Mouse (Mus musculus): ENCODE results near the gene Mpv17l. TPM values are rescaled to one million over a fixed set of nuclear protein-coding genes. Genes with fewer than 3 reads are reported as not detected.
"Not testable (repeated sequence)": the region's sequence is repeated elsewhere in the genome, so short reads cannot be mapped to it uniquely, and the experiment has no call there.

Mpv17l gene
- 4.9 and 5.1 TPM in 2 replicates for polyA plus RNA-seq (2015; fragmentation: Nextera tagmentation; extraction: Ambion mirVana)

- no peaks in the 10 kb centered on the region for H3K27me3 ChIP-seq (ENCODE audit: insufficient read depth, low read length)
- ATAC-seq = peak; percentile 95
- peak within 1 kb of the TSS; percentile 94 for H3K4me2 ChIP-seq (ENCODE audit: low read depth, low read length)
- H3K9ac ChIP-seq (replicated peaks) = peak within 1 kb of the TSS; percentile 98
- H3K4me3 ChIP-seq (ENCODE audit: low read depth, low read length) = peak within 1 kb of the TSS; percentile 98
- under 1% methylated on average over 54 of the region's 57 CpGs for WGBS (ENCODE audit: insufficient replicate concordance)
- H3K36me3 ChIP-seq (replicated peaks; ENCODE audit: insufficient read depth, low read length) = no peaks in the 10 kb centered on the region
- peaks cover 12% of the 10 kb centered on the region for H3K4me1 ChIP-seq (ENCODE audit: insufficient read depth)
- peak within 1 kb of the TSS; percentile 95 for H3K27ac ChIP-seq (ENCODE audit: low read depth)
- H3K9me3 ChIP-seq (ENCODE audit: low read length) = no peaks in the 10 kb centered on the region
- DNase-seq = peak; percentile 99
- TF ChIP-seq EP300 (IDR thresholded peaks at IDR 0.05; ENCODE audit: low read depth) = no peak
- no peak for TF ChIP-seq CTCF (IDR thresholded peaks at IDR 0.05; ENCODE audit: low read depth)
Observed at GRCm38 (mm10) chr16:13902888-13903483, at the start of gene Mpv17l, which contains the start of gene Pdxdc1. TSS of gene Mpv17l (plus strand) at chr16:13903161. TSS of gene Pdxdc1 (minus strand) at chr16:13903131.

- Histone ChIP-seq H3K27ac (ENCODE audit: low read depth) (no peak overlapping the region), H3K27me3 (ENCODE audit: insufficient read depth, low read length) (no peaks in the 10 kb centered on the region), H3K9ac (replicated peaks) (no peak overlapping the region), H3K9me3 (ENCODE audit: low read length) (no peaks in the 10 kb centered on the region), H3K4me2 (ENCODE audit: low read depth, low read length) (no peak overlapping the region), H3K4me3 (ENCODE audit: low read depth, low read length) (no peak overlapping the region), H3K4me1 (ENCODE audit: insufficient read depth) (no peaks in the 10 kb centered on the region), H3K36me3 (replicated peaks; ENCODE audit: insufficient read depth, low read length) (peaks cover 30% of the 10 kb centered on the region)
- ATAC-seq = no peak
- DNase-seq = no peak
- TF ChIP-seq EP300 (IDR thresholded peaks at IDR 0.05; ENCODE audit: low read depth) (no peak), CTCF (IDR thresholded peaks at IDR 0.05; ENCODE audit: low read depth) (no peak)
- 85% methylated on average over 4 of the region's 4 CpGs for WGBS (ENCODE audit: insufficient replicate concordance)
Observed at GRCm38 (mm10) chr16:13853886-13854285, 49.1 kb upstream of the Mpv17l start.

GRCm38 (mm10) chr16:13866076-13866475 is 36.9 kb upstream of the Mpv17l start:
- H3K36me3 ChIP-seq (replicated peaks; ENCODE audit: insufficient read depth, low read length) = peaks cover 23% of the 10 kb centered on the region
- no peaks in the 10 kb centered on the region for H3K27me3 ChIP-seq (ENCODE audit: insufficient read depth, low read length)
- H3K9ac ChIP-seq (replicated peaks) = no peak overlapping the region
- 0 out of 2 replicates have a peak, but pooled peaks cover 3% of the 10 kb centered on the region for H3K4me1 ChIP-seq (ENCODE audit: insufficient read depth)
- H3K4me3 ChIP-seq (ENCODE audit: low read depth, low read length) = no peak overlapping the region
- H3K27ac ChIP-seq (ENCODE audit: low read depth) = peak overlapping the region; percentile 26
- DNase-seq (no peak), ATAC-seq (0 out of 2 replicates have a peak, but pooled peaks have one; percentile 8)
- H3K9me3 ChIP-seq (ENCODE audit: low read length) = no peaks in the 10 kb centered on the region
- 49% methylated on average over 4 of the region's 4 CpGs for WGBS (ENCODE audit: insufficient replicate concordance)
- H3K4me2 ChIP-seq (ENCODE audit: low read depth, low read length) = no peak overlapping the region
- TF ChIP-seq CTCF (IDR thresholded peaks at IDR 0.05; ENCODE audit: low read depth) (no peak), EP300 (IDR thresholded peaks at IDR 0.05; ENCODE audit: low read depth) (no peak)

- DNase-seq = no peak
- 38% methylated on average over 5 of the region's 5 CpGs for WGBS (ENCODE audit: insufficient replicate concordance)
- TF ChIP-seq EP300 (IDR thresholded peaks at IDR 0.05; ENCODE audit: low read depth) = no peak
- TF ChIP-seq CTCF (IDR thresholded peaks at IDR 0.05; ENCODE audit: low read depth) = no peak
Observed at GRCm38 (mm10) chr16:13866616-13867015, 36.3 kb upstream of the Mpv17l start.

GRCm38 (mm10) chr16:13867406-13867805 is 35.6 kb upstream of the Mpv17l start:
- H3K27me3 ChIP-seq (ENCODE audit: insufficient read depth, low read length); ATAC-seq; H3K9me3 ChIP-seq (ENCODE audit: low read length); H3K27ac ChIP-seq (ENCODE audit: low read depth); H3K9ac ChIP-seq (replicated peaks); DNase-seq; H3K4me1 ChIP-seq (ENCODE audit: insufficient read depth); H3K4me3 ChIP-seq (ENCODE audit: low read depth, low read length): not testable (repeated sequence)
- Histone ChIP-seq H3K4me2 (ENCODE audit: low read depth, low read length) (0 out of 2 replicates have a peak overlapping the region, but pooled peaks have one; percentile 32), H3K36me3 (replicated peaks; ENCODE audit: insufficient read depth, low read length) (peaks cover 27% of the 10 kb centered on the region)
- WGBS (ENCODE audit: insufficient replicate concordance) = 59% methylated on average over 5 of the region's 5 CpGs

More at GRCm38 (mm10) chr16:13866616-13867015, 36.3 kb upstream of the Mpv17l start:
- 0 out of 2 replicates have a peak, but pooled peaks cover 3% of the 10 kb centered on the region for H3K4me1 ChIP-seq (ENCODE audit: insufficient read depth)
- peak; percentile 53; the same call in 1 of the 2 replicates for ATAC-seq
- no peak overlapping the region for H3K4me2 ChIP-seq (ENCODE audit: low read depth, low read length)
- H3K4me3 ChIP-seq (ENCODE audit: low read depth, low read length) = no peak overlapping the region
- peak overlapping the region; percentile 26; the same call in 1 of the 2 replicates for H3K27ac ChIP-seq (ENCODE audit: low read depth)
- peaks cover 23% of the 10 kb centered on the region for H3K36me3 ChIP-seq (replicated peaks; ENCODE audit: insufficient read depth, low read length)
- H3K9ac ChIP-seq (replicated peaks) = no peak overlapping the region
- no peaks in the 10 kb centered on the region for H3K9me3 ChIP-seq (ENCODE audit: low read length)
- H3K27me3 ChIP-seq (ENCODE audit: insufficient read depth, low read length) = no peaks in the 10 kb centered on the region

DNA sequence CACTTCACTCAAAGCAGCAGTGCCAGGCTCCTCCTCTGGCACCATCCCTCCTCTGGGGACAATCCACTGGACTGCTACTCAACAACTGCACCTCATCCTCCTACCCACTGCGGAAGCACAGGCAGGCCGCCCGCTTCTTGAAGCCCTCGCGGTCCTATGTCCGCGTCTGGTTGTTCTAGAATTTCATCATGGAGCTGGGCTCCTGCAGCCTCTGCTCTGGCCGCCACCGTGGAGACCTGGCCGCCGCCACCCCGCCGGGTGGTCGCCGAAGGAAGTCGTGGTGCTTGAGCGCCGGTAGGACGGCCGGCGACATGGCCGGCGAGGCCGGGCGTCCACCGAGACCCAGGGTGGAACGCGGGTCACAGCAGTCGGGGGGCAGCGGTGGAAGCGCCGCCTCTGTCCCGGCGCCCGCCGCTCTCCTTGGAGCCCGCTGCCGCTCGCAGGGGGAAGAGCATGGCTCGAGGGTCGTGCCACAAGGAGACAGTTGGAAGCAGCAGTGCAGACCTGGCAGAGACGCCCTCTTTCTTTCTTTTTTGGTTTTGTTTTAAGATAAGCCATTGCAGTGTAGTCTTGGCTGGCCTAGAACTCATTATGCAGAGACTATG is 34.9 kb upstream of the Mpv17l start:
- no peak overlapping the region for H3K9ac ChIP-seq (replicated peaks)
- DNase-seq = peak; percentile 15
- WGBS (ENCODE audit: insufficient replicate concordance) = 55% methylated on average over 42 of the region's 42 CpGs

More for the DNA sequence above, 34.9 kb upstream of the Mpv17l start:
- Histone ChIP-seq H3K9me3 (ENCODE audit: low read length) (no peaks in the 10 kb centered on the region), H3K4me2 (ENCODE audit: low read depth, low read length) (peak overlapping the region; percentile 32; the same call in 1 of the 2 replicates), H3K27ac (ENCODE audit: low read depth) (no peak overlapping the region), H3K27me3 (ENCODE audit: insufficient read depth, low read length) (no peaks in the 10 kb centered on the region), H3K4me3 (ENCODE audit: low read depth, low read length) (no peak overlapping the region), H3K36me3 (replicated peaks; ENCODE audit: insufficient read depth, low read length) (peaks cover 27% of the 10 kb centered on the region), H3K4me1 (ENCODE audit: insufficient read depth) (0 out of 2 replicates have a peak, but pooled peaks cover 3% of the 10 kb centered on the region)
- peak; percentile 33; the same call in 1 of the 2 replicates for ATAC-seq
- TF ChIP-seq EP300 (IDR thresholded peaks at IDR 0.05; ENCODE audit: low read depth) (no peak), CTCF (IDR thresholded peaks at IDR 0.05; ENCODE audit: low read depth) (no peak)
